Comparison of ENCODE assay signal across 17 mouse cellular contexts in the genomic region with DNA sequence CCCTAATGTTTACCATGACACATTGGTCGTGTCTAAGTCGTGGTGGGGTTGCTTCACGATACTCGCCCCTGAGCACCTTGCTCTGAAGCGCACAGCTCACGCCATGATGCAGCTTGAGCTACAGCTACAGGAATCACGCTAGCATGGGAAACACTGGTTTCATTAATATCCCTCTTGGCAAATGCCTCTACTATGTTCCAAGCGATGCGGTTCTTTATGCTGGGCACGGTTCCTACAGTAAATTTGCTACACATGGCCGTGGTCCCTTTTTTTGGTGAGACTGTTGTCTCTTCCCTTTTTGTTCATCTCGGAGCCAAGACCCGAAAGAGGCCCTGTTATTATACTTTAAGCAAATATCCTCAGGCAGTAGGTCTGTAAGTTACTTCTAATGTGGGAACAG.
"Had no signal": no experiment of that assay in that cellular context is flagged by ENCODE, and none has a peak within 500 bp of the region (broad histone marks: within the 10 kb centered on the region; RNA-seq: fewer than 3 reads in every experiment).

No protein-coding gene starts in this region.

- DNase-seq: lung, adult 2 months; lung, postnatal 14 days; lung, postnatal 36 days; right cerebral cortex, postnatal 14 days; thymus, adult 2 months; thymus, postnatal 25 days; thymus, postnatal 4 days had no signal

- H3K9me3 ChIP-seq: lung, embryonic 15.5 days; megakaryocyte, embryonic 14.5 days; midbrain, embryonic 13.5 days; midbrain, embryonic 15.5 days; neural tube, embryonic 12.5 days; stomach, embryonic 15.5 days had no signal

- H3K27ac ChIP-seq: lung, embryonic 15.5 days; macrophage; midbrain, embryonic 13.5 days; midbrain, embryonic 15.5 days; neural tube, embryonic 12.5 days; stomach, embryonic 15.5 days; stomach, postnatal 0 days had no signal

- H3K36me3 ChIP-seq: lung, embryonic 15.5 days; midbrain, embryonic 13.5 days; midbrain, embryonic 15.5 days; neural tube, embryonic 12.5 days; stomach, embryonic 15.5 days had no signal

- H3K4me3 ChIP-seq: lung, embryonic 15.5 days; megakaryocyte, embryonic 14.5 days; midbrain, embryonic 13.5 days; midbrain, embryonic 15.5 days; neural tube, embryonic 12.5 days; stomach, embryonic 15.5 days had no signal

- ATAC-seq: lung, postnatal 0 days; midbrain, embryonic 13.5 days; midbrain, embryonic 15.5 days had no signal

- H3K4me2 ChIP-seq: lung, embryonic 15.5 days; midbrain, embryonic 11.5 days; midbrain, embryonic 13.5 days; midbrain, embryonic 15.5 days; neural tube, embryonic 12.5 days; stomach, embryonic 15.5 days had no signal

- H3K9ac ChIP-seq: lung, embryonic 15.5 days; midbrain, embryonic 13.5 days; midbrain, embryonic 15.5 days; neural tube, embryonic 12.5 days; stomach, embryonic 15.5 days had no signal

- H3K27me3 ChIP-seq: lung, embryonic 15.5 days; midbrain, embryonic 13.5 days; midbrain, embryonic 15.5 days; neural tube, embryonic 12.5 days; stomach, embryonic 15.5 days had no signal
